Mouse (Mus musculus) spleen, postnatal 10 days (tissue): ENCODE measurements at regions not wholly inside any gene's neighbourhood (a gene's known extent, or its start where the extent isn't known, plus 50 kb on each side); places are given as distances from the start of the nearest gene placed in this dataset.
A peak's percentile ranks its signal among the peaks of the same experiment; 100 is the strongest.
"Not testable (repeated sequence)": the region's sequence is repeated elsewhere in the genome, so short reads cannot be mapped to it uniquely, and the experiment has no call there.

Experiments used
- DNase-seq, 2 experiments: peaks; one replicate each; pipeline ENCODE4 v3.0.0; 2021 to 2022; ENCODE audit warnings: low spot score in 2 of 2

- no peak for DNase-seq
Observed at GRCm38 (mm10) chr8:103793331-103793730, 308.1 kb upstream of the Cdh5 start.

DNA sequence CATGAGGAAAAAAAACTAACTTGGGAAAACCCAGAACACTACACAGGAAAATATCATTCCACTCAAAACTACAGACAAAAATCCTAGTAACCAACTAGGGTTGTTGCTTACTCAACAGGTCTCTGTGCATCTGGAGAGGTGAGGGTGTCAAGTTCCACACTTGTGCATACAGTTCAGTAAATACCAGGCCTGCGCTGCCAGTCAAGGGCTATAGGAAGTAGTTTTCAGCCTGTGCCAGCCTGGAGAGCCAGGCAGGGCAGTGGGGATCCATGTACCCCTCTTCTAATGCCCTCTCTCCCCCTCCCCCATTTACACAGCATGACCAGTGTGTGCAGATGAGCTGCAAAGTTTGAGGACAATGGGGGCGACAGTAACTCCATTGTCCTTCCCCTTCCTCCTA lies 302.8 kb upstream of the Cdh5 start:
- DNase-seq = not testable (repeated sequence)

DNA sequence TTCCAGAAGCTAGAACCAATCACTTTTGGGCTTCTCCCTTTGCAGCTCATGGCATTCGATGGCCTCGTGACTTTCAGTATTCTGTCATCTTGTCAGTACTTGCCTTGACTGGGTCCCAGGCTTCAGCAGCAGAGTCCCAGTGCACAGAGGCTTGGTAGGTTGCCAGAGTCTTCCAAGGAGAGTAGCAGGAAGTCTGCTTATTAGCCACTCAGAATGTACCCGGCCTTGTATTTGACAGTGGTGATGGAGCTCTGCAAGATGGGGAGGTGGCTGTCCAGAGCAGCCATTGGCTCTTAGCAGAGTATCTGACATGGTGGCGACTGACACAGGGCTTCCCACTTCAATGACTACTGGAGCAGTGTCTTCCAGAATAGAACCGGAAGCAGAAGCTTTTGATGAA lies 293.3 kb upstream of the Cdh5 start:
- no peak for DNase-seq

- peak in 1 of 2 experiments; percentile 22 for DNase-seq
Observed at GRCm38 (mm10) chr8:103808580-103808979, 292.8 kb upstream of the Cdh5 start.

- DNase-seq = no peak
Observed at GRCm38 (mm10) chr8:103809140-103809539, 292.3 kb upstream of the Cdh5 start.

DNA sequence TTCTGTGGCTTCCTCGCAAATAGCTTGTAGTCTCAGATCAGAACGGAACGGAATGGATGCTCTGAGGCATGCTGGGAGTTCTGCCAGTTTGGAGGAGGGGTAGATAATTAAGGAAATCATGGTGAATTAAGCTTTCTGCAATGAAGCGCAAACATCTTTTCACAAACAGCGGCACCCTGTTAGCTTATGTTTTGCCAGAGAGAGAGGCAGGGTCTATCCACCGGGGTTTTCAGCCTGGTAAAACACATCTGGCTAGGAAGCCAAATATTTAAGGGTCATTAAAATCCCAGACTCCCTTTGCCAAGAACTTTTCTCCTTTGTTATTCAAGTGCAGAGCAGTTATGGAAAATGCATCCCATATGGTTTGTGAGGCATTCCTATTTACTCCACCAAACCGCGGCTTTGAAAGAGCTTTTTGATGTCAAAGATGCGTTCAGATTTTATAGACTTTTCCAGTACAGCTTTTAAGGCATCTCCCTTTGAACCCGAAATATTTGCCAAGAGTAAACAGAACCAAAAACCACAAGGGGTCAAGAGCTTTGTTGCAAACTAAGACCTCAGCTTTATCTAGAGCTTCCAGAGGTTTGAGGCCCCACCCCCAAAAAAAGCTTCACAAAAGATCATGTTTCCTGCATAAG lies 287.4 kb upstream of the Cdh5 start:
- DNase-seq = no peak

DNA sequence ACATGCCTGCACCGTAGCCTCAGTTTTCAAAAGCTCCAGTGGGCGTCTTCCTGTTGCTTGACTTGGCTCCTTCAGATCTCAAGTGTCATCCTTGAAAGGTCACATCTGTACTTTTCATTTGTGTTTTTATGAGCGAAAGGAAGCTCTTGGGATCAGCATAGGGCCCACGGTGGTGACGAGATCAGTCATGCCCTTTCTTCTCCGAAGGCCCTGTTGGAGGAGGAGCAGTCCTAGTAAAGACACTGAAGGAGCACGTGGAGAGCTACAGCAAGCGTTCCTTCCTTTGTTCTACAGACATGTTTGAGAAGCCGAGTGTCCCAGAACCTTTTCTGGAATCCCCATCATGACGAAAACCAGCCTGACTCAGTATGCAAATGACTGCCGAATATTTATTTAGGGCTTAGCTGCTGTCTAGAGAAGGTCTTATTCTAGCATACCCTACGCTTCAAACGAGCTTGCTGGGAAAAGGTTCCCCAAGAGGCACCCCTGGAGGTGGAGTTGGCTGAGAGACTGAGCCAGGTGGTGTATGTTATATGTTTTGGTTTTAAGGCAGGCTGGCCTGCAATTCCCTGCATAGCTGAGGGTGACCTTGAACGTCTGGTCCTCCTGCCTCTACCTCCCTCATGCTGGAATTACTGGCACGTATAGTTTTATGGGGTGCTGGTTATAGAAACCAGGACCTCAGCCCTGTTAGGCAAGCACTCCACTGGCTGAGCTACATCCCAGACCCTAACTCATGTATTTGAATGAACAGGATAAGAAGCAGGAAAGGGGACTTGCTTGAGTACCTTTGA lies 285.1 kb upstream of the Cdh5 start:
- DNase-seq = no peak

GRCm38 (mm10) chr8:103823541-103823940 lies 277.9 kb upstream of the Cdh5 start:
- DNase-seq = no peak

DNA sequence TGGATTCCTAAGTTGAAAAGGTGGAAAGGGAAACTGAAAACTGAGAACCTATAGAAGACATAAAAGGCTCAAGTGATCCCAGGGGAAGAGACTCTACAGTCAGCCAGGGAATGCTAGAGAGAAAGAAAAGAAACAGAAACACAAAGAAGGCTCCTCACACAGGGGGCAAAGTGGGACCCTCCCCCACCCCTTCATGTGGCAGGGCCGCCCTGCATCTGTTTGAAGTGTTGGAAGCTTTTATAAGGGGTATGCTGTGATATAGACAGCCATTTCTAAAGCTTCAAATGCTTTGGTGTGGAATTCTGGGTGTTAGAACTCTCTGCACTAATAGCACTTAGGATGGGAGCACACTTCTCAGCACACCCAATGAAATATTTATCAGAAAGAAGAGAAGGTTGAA lies 276.7 kb upstream of the Cdh5 start:
- DNase-seq = no peak

DNA sequence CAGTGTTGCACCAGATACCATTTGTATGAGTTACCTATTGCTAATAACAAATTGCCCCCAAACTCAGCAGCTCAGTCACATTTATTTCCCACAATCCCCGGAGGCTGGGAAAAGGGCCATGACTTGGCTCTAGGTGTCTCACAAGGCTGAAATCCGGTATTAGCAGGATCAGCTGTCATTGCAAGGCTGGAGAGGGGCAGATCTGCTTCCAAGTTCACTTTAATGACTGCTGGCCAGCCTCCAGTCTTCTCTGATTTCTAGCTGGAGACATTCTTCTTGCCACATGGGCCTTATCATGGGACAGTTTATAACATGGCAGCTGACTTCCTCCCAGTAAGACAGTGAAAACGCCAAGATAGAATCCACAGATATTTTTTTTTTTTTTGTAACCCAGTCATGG lies 276.1 kb upstream of the Cdh5 start:
- peak in 1 of 2 experiments; percentile 15 for DNase-seq

GRCm38 (mm10) chr8:103830416-103830815 lies 271.0 kb upstream of the Cdh5 start:
- DNase-seq = no peak

DNA sequence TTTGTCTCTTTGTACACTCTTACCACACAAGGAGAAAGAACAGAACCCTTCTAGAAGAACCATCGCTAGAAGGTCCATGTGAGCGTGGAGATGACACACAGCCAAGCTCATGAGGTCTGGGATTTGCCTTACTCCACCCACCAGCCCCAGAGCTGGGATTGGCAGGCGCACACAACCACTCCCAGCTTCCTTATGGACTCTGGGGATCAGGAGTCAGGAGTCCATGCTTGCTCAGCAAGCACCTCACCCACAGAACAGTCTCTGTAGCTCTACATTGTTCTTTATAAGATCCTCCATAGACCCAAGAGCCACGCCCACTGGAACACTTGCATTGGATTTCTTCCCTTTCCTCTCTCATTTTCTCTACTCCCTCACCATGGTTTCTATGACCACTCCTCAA lies 261.4 kb upstream of the Cdh5 start:
- DNase-seq = no peak

GRCm38 (mm10) chr8:103845964-103846363 lies 255.5 kb upstream of the Cdh5 start:
- no peak for DNase-seq

DNA sequence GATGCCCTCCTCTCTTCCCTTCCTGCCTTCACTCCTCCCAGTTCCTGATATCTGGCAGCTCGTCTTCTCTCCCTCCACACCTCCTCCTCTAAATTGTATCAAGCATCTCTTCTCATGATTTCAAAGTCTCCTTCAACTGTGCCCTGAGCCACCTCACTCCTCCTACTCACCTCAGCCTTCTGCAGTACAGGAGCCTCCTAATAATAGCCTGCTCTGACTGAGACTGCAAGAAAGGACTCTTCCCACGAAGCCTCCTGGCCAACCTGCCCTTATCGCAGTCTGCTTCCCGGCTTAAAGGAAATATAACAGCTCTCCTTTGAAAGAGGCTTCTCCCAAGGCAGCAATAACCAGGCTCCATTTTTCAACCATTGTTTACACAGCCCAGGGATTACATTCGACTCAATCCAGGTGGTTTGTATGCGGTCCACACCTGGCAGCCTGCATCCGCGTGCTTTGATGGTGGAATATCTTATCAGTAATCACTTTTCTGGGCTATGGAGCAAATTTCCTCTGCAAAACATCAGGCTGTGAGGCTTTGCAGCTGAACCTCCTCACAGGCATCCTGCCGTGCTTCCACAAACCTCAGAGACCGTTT lies 254.9 kb upstream of the Cdh5 start:
- DNase-seq = no peak

DNA sequence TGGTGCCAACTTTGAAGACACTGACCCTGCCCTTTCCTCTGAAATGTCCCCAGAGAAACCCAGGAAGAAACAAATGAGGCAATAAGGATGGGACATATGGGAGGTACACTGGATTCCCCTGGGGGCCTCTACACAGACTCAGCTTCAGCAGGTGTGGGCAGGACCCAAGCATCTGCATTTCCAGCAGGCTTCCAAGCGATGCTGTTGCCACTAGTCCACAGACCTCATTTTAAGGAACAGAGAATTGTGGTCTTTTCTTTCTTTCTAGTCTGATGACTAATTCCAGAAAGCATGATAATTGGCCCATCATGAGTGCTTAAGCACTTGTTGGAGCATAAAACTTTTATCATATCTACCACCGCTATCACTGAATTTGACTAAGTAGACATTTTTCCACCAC lies 251.6 kb upstream of the Cdh5 start:
- DNase-seq = no peak

DNA sequence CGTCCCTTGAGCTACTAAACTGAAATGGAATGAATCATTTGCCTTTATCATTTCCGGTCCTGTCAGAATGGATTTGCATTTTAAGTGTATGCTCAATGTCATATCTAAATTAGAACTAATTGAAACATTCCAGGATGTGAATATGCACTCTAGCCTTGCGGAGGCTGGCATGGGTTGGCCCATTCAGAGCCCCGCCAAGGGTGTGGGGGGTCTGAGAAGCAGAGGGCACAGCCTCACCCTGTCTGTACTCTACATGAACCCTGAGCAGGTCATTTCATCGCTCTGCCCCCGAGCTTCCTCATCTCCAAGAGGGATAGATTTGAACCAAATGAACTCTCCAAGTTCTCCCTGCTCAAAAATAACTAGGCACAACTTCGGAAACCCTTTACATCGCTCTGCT lies 250.1 kb upstream of the Cdh5 start:
- DNase-seq = no peak

- no peak for DNase-seq
Observed at GRCm38 (mm10) chr8:103853048-103853447, 248.4 kb upstream of the Cdh5 start.

DNA sequence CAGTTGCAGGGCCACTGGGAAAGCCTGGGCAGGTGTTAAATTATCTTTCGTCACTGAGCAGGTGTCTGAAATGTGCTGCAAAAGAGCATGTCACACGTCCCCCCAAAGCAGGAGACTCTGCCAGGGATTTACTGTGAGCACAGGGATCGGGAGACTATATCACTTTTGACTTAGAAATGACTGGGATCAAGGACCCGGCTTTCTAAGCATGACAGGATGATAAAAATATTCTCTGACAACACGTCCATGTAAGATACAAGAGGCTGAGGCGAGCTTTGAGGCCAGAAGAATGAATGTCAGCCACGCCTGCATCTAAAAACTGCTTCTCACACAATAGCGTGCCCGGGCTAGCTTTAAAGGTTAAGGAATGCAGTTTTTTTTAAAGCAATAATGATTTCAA lies 246.1 kb upstream of the Cdh5 start:
- no peak for DNase-seq

GRCm38 (mm10) chr8:103859130-103859529 lies 242.3 kb upstream of the Cdh5 start:
- no peak for DNase-seq

DNA sequence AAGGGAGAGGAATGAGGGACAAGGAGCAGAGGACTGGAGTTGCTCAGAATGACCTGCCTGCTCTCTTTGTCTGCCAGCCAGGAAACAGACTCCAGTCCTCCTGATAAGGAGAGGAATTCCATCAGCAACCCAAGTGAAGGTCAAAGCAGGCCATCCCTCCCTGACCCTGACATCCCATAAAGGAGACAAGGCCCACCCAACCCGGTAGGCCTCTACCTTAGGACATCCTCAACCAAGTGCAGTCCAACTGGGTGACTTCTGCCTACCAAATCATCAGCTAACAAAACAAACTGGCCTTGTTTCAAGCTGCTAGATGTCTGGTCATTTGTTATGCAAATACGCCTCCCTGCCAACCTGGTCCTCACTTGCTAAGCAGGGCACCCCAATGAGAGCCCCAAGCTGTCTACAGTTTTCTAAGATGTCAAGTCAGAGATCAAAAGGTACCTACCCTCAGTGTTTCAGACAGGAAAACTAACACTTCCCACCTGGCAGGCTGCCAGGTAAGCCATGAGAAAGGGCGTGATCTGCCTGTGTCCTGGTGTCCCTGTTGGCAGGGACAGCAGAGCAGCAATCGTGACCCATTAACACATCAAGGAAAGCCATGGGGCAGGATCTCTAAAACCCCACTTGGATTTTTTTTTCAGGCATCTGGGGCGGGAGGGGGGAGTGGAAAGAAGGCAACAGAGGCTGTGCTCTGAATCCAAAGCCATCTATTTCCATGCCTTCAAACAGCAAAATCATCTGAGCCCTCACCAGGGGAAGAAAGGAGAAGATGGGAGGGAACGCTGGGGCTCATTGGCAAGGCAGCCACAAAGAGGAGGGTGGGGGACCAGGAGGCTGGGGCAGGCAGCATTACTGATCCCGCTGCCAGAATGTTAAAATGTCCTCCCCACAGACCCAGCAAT lies 227.6 kb upstream of the Cdh5 start:
- DNase-seq = no peak

DNA sequence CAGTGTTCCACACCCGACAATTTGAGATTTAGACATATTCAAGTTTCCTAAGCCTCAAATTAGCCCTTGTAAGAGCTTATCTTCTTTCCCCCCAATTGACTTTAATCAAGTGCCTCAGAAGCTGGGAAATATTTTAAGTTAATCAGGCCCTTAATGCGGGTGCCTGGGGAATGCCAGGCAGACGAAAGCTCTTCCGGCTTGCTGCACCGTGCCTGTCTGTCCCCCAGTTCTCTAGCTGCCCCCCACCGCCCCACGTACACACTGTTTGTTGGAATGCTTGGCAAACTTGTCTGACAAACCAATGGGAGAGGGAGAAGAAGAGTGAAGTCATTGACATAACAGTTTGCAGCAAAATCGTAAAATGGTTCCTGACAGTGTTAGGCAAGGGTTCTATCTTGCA lies 226.9 kb upstream of the Cdh5 start:
- DNase-seq = no peak

GRCm38 (mm10) chr8:103879505-103879904 lies 221.9 kb upstream of the Cdh5 start:
- no peak for DNase-seq
